27 mouse cellular contexts compared by ENCODE assay signal in genomic region chr5:36043154-36043553, GRCm38 (mm10).
"Had no signal": no experiment of that assay in that cellular context is flagged by ENCODE, and none has a peak within 500 bp of the region (broad histone marks: within the 10 kb centered on the region; RNA-seq: fewer than 3 reads in every experiment).

No protein-coding gene starts in this region.

- H3K36me3 ChIP-seq: heart, embryonic 10.5 days; heart, embryonic 12.5 days; hindbrain, embryonic 10.5 days; intestine, embryonic 15.5 days; kidney, embryonic 15.5 days; limb, embryonic 10.5 days; liver, embryonic 13.5 days; liver, embryonic 15.5 days had no signal

- H3K9ac ChIP-seq: heart, embryonic 12.5 days; hindbrain, embryonic 12.5 days; hindbrain, embryonic 14.5 days; intestine, embryonic 15.5 days; kidney, embryonic 15.5 days; limb, embryonic 12.5 days; liver, embryonic 13.5 days; liver, embryonic 15.5 days had no signal

- ATAC-seq: hindbrain, embryonic 16.5 days; inflammation-experienced regulatory T-cells, adult 6 months; intestine, embryonic 15.5 days; intestine, postnatal 0 days had no signal

- DNase-seq: gastrocnemius, adult 2 months; gastrocnemius, postnatal 10 days; gastrocnemius, postnatal 25 days; heart, postnatal 10 days; heart, postnatal 4 days; kidney, adult 2 months; kidney, adult 9 months; kidney, postnatal 10 days; kidney, postnatal 25 days; kidney, postnatal 4 days; liver; liver, embryonic 13.5 days had no signal

- H3K27ac ChIP-seq: gastrocnemius, adult 2 months; heart, embryonic 10.5 days; hindbrain, embryonic 10.5 days; hindbrain, embryonic 12.5 days; hindbrain, embryonic 14.5 days; intestine, embryonic 15.5 days; kidney, embryonic 15.5 days; layer of hippocampus, adult 2 months; left cerebral cortex, adult 2 months; limb, embryonic 10.5 days; limb, embryonic 12.5 days; liver, embryonic 13.5 days; liver, embryonic 15.5 days had no signal

- H3K9me3 ChIP-seq: heart, embryonic 10.5 days; heart, embryonic 12.5 days; hindbrain, embryonic 10.5 days; hindbrain, embryonic 12.5 days; intestine, embryonic 15.5 days; kidney, embryonic 15.5 days; limb, embryonic 10.5 days; limb, embryonic 12.5 days; liver, embryonic 13.5 days; liver, embryonic 15.5 days had no signal

- H3K27me3 ChIP-seq: heart, embryonic 12.5 days; hindbrain, embryonic 12.5 days; intestine, embryonic 15.5 days; kidney, embryonic 15.5 days; limb, embryonic 12.5 days; liver, embryonic 13.5 days; liver, embryonic 15.5 days had no signal

- H3K4me3 ChIP-seq: gastrocnemius, adult 2 months; heart, embryonic 10.5 days; heart, embryonic 12.5 days; hindbrain, embryonic 10.5 days; hindbrain, embryonic 12.5 days; intestine, embryonic 15.5 days; kidney, embryonic 15.5 days; layer of hippocampus, adult 2 months; left cerebral cortex, adult 2 months; limb, embryonic 10.5 days; limb, embryonic 12.5 days; liver, embryonic 13.5 days; liver, embryonic 15.5 days had no signal

- H3K4me1 ChIP-seq: liver, embryonic 13.5 days; liver, embryonic 15.5 days had no signal

- H3K4me2 ChIP-seq: heart, embryonic 12.5 days; hindbrain, embryonic 12.5 days; hindbrain, embryonic 14.5 days; intestine, embryonic 15.5 days; kidney, embryonic 15.5 days; limb, embryonic 12.5 days; liver, embryonic 13.5 days; liver, embryonic 15.5 days had no signal
